Mouse (Mus musculus) ES-Bruce4 (cell line): ENCODE results near the gene Pbx1.

Experiments used
- CTCF ChIP-seq: IDR thresholded peaks from one replicate; pipeline ENCODE4 v1.8.1; 2011; ENCODE audit warnings: low read depth, low read length
- EP300 ChIP-seq: IDR thresholded peaks from 2 replicates; pipeline ENCODE4 v1.6.1; 2011; ENCODE audit warnings: low read depth, low read length; ENCODE audit not compliant: insufficient read depth
- POLR2A ChIP-seq: IDR thresholded peaks from one replicate; pipeline ENCODE4 v1.8.1; 2011; ENCODE audit warnings: low read length; ENCODE audit not compliant: insufficient read depth

GRCm38 (mm10) chr1:168332056-168332455 lies 100.0 kb downstream of the Pbx1 start:
- TF ChIP-seq POLR2A (no peak), CTCF (no peak), EP300 (no peak)
